Mouse (Mus musculus) forebrain, embryonic 12.5 days (tissue): Measurements from ENCODE around the gene Prmt8. TPM values are rescaled to one million over a fixed set of nuclear protein-coding genes. Genes with fewer than 3 reads are reported as not detected.

Source experiments
- ATAC-seq: fragments of 200-750 bp; cut with Nextera tagmentation; 2 replicates; pipeline ENCODE4 v1.8.0; 2017; ENCODE audit warnings: moderate TSS enrichment; ENCODE audit not compliant: low FRiP score
- H3K27ac ChIP-seq: fragments of 300-500 bp; sonication (generic); 2 replicates; pipeline ENCODE4 v1.5.1; 2016; ENCODE audit warnings: mild to moderate bottlenecking
- H3K27me3 ChIP-seq: fragments of 300-500 bp; sonication (generic); 2 replicates; pipeline ENCODE4 v1.6.1; 2016; ENCODE audit warnings: mild to moderate bottlenecking
- H3K36me3 ChIP-seq: fragments of 300-500 bp; sonication (generic); replicated peaks from 2 replicates; pipeline ENCODE4 v1.6.1; 2016; ENCODE audit warnings: mild to moderate bottlenecking
- H3K4me1 ChIP-seq: fragments of 300-500 bp; sonication (generic); 2 replicates; pipeline ENCODE4 v1.6.1; 2016
- H3K4me2 ChIP-seq: fragments of 300-500 bp; sonication (generic); 2 replicates; pipeline ENCODE4 v1.6.1; 2016; ENCODE audit warnings: mild to moderate bottlenecking, moderate library complexity
- H3K4me3 ChIP-seq: fragments of 300-500 bp; sonication (generic); replicated peaks from 2 replicates; pipeline ENCODE4 v1.5.1; 2016; ENCODE audit warnings: mild to moderate bottlenecking
- H3K9ac ChIP-seq: fragments of 300-500 bp; sonication (generic); 2 replicates; pipeline ENCODE4 v1.6.1; 2016; ENCODE audit warnings: mild to moderate bottlenecking
- H3K9me3 ChIP-seq: fragments of 300-500 bp; sonication (generic); 2 replicates; pipeline ENCODE4 v1.6.1; 2016
- WGBS: fragments of 180-500 bp; shearing (Covaris S2); methylation state at CpG from one replicate; pipeline ENCODE4 v1.1.7; 2016; 5-methylcytosine and 5-hydroxymethylcytosine counted together
- polyA plus RNA-seq: library from polyadenylated mRNA; unstranded; fragments of >200 nt; fragmentation: Nextera tagmentation; extraction: Ambion mirVana; gene quantifications from 2 replicates; pipeline ENCODE4 v1.2.1, GENCODE M21; 2016

The Prmt8 gene
- polyA plus RNA-seq, 1 experiment from 2014 or later: 18.4 TPM

DNA sequence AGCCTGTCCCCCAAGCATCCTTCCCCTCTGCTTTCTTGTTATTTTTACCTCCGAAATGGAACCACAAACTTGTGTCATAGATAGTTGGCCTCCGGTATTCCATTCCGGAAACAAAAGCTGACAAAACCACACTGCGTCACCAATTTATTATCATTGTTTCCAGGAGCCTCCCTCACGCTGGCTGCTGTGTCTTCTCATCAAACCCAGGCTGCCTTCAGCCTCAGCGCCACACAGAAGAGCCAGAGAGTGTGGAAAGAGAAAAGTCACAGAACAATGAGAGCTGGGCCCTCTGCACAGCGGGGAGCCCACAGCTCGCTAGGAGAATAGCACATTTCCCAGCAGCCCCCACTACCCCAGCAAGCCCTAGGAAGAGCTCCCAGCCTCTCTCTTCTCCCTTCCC lies 46.1 kb downstream of the Prmt8 start:
- H3K4me2 ChIP-seq: peak overlapping the region; percentile 3; the same call in 1 of the 2 replicates

GRCm38 (mm10) chr6:127719875-127720274 lies 49.4 kb downstream of the Prmt8 start:
- Histone ChIP-seq H3K9ac (no peak overlapping the region), H3K4me3 (no peak overlapping the region), H3K36me3 (no peaks in the 10 kb centered on the region), H3K27ac (no peak overlapping the region), H3K27me3 (0 out of 2 replicates have a peak, but pooled peaks cover 4% of the 10 kb centered on the region), H3K4me1 (peaks cover 36% of the 10 kb centered on the region), H3K4me2 (no peak overlapping the region), H3K9me3 (no peaks in the 10 kb centered on the region)
- no peak for ATAC-seq
- WGBS: 88% methylated on average over 14 of the region's 14 CpGs

More for the DNA sequence above, 46.1 kb downstream of the Prmt8 start:
- Histone ChIP-seq H3K36me3 (no peaks in the 10 kb centered on the region), H3K4me1 (peaks cover 20% of the 10 kb centered on the region), H3K4me3 (no peak overlapping the region), H3K27ac (peak overlapping the region; percentile 51; the same call in 1 of the 2 replicates), H3K9ac (no peak overlapping the region), H3K27me3 (0 out of 2 replicates have a peak, but pooled peaks cover 4% of the 10 kb centered on the region), H3K9me3 (no peaks in the 10 kb centered on the region)
- 27% methylated on average over 8 of the region's 8 CpGs for WGBS
- ATAC-seq: no peak

DNA sequence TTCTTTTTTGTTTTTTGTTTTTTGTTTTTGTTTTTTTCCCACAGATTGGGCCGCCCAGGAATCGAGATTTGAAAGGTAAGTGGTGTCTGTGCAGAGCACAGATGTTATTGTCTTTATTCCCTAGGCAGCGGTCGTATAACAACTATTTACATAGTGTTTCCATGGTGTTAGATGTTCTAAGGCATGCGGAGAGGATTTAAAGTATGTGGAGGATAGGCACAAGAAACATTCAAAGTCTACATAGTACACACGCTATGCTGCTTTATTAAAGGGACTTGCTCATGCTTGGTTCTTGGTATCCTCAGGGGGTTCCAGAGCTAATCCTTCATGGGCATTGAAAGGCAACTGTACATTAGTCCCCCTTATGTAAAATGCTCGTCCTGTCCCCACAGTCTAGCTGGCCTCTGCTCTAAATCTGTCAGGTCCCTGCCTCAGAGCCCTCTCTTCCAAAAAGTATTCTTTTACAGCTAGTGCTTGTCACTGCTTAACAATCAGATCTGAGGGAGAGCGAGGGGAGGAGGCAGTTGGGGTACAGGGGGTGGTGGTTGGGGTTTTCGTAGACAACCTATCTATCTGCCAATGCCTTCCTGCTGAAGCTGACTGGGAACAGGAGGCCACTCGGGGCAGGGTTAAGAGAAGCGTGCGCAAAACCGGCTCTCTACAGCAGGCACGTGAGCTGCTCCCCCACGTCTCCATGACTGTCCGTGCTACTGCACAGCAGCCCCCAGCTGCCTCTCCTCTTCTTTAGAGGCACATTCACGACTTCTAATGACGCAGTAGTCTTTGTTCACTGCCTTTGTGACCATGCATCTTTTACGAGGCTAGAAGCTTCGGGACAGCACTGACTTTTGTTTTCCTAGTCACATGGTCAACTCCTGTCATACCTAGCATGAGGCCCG lies 51.8 kb downstream of the Prmt8 start:
- Histone ChIP-seq H3K4me1 (peaks cover 28% of the 10 kb centered on the region), H3K27me3 (no peaks in the 10 kb centered on the region), H3K27ac (0 out of 2 replicates have a peak overlapping the region, but pooled peaks have one; percentile 27), H3K36me3 (no peaks in the 10 kb centered on the region), H3K9ac (no peak overlapping the region), H3K9me3 (no peaks in the 10 kb centered on the region), H3K4me2 (no peak overlapping the region), H3K4me3 (no peak overlapping the region)
- peak; percentile 82 for ATAC-seq
- 30% methylated on average over 21 of the region's 21 CpGs for WGBS

DNA sequence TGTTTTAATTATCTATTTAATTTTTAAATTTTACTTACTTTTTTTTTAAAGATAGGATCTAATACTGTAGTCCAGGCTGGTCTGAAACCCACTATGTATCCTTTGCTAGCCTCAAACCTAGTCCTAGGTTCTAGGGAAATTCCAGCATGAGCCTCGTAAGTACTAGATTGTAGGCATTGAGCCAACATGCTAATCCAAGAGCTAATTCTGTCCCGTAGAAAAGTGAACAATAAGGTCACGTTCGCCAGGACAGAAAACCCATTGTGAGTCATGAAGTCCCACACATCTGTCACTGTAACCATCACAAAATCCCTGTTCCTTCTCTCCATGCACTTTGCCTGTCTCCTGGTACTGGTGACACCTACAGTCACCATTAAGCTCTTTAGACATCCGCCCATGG lies 53.8 kb downstream of the Prmt8 start:
- Histone ChIP-seq H3K4me3 (no peak overlapping the region), H3K27me3 (0 out of 2 replicates have a peak, but pooled peaks cover 3% of the 10 kb centered on the region), H3K9me3 (no peaks in the 10 kb centered on the region), H3K4me1 (peaks cover 28% of the 10 kb centered on the region), H3K4me2 (no peak overlapping the region), H3K9ac (no peak overlapping the region), H3K27ac (no peak overlapping the region), H3K36me3 (no peaks in the 10 kb centered on the region)
- ATAC-seq: no peak
- WGBS: 80% methylated on average over 5 of the region's 5 CpGs

DNA sequence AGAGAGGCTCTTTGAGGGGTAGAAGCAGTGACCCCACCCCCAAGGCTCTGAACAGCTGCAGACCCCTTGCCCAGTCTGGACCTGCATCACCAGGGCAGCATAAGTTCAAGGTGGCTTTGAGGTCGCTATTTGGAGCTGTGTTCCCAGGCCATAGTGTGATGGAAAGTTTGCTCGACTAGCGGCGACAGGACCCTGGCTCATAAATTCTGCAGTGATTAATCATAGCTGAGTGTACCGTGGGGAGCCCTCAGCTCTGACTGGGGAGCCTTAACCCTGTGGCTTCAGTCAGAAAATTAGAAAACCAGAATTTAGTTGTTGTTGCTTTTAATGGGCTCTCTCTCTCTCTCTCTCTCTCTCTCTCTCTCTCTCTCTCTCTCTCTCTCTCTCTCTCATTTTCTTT lies 54.4 kb downstream of the Prmt8 start:
- WGBS: 90% methylated on average over 5 of the region's 5 CpGs
- no peaks in the 10 kb centered on the region for H3K9me3 ChIP-seq

DNA sequence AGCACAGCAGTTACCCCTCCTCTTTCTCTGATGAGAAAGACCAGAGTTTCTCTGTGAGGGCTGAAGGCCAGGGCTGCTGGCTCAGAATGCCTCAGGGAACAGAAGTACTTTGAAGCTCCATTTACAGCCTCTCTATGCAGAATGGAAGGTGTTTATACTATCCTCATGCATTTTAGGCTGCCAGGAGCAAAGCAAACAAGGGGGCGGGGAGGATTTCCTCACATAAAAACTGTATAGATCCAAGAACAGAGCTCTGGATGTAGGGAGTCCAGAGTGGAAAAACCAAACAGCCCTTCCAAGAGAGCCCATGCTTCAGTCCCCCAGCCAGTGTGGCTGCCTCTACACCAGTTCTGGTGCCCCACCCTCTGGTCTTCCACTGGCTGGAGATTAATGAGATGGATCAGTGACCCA lies 61.0 kb downstream of the Prmt8 start:
- ATAC-seq: no peak
- H3K4me2 ChIP-seq: no peak overlapping the region
- no peak overlapping the region for H3K9ac ChIP-seq
- H3K9me3 ChIP-seq: no peaks in the 10 kb centered on the region
- H3K4me3 ChIP-seq: no peak overlapping the region
- H3K27ac ChIP-seq: no peak overlapping the region
- H3K27me3 ChIP-seq: 0 out of 2 replicates have a peak, but pooled peaks cover 6% of the 10 kb centered on the region
- H3K36me3 ChIP-seq: no peaks in the 10 kb centered on the region
- 69% methylated on average over 1 of the region's 1 CpGs for WGBS
- peaks cover 16% of the 10 kb centered on the region for H3K4me1 ChIP-seq

More for the DNA sequence above, 54.4 kb downstream of the Prmt8 start:
- ATAC-seq: no peak
- Histone ChIP-seq H3K36me3 (no peaks in the 10 kb centered on the region), H3K27me3 (0 out of 2 replicates have a peak, but pooled peaks cover 3% of the 10 kb centered on the region), H3K4me3 (no peak overlapping the region), H3K4me2 (no peak overlapping the region), H3K27ac (no peak overlapping the region), H3K9ac (no peak overlapping the region), H3K4me1 (peaks cover 28% of the 10 kb centered on the region)

DNA sequence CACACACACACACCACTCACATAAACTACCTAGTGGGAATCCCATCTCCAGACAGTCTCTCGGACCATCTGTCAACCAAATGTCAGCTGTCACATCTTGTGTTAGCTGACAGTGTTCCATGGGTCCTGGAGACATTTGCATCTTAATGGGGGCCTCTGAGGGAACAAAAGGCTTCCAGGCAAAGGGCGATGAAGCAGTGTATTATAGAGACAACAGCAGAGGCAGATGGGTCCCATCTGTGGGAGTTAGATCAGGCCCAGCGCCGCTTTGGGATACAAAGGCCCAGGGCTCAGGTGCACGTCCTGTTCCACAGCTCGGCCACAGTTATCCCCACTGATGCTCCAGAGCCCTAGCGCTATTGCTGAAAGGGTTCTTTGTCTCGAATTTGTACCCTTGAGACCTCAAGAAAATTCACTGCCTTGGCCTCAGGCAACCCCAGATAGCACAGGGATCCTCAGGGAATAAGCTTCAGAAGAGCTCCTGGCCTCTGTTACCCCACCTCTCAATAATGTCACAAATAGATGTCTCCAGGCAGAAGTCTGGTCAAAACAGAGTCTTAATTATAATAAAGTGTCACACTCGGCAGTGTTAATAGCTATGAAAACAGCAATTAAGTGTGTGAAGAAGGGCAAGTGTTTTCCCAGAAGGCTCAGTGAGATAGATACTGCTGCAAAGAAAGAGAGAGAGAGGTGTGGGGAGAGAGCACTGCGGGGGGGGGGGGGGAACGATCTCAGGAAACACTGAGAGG lies 68.1 kb downstream of the Prmt8 start:
- H3K4me2 ChIP-seq: no peak overlapping the region
- peak; percentile 88 for ATAC-seq
- WGBS: 14% methylated on average over 10 of the region's 11 CpGs
- H3K9ac ChIP-seq: no peak overlapping the region
- H3K36me3 ChIP-seq: no peaks in the 10 kb centered on the region; the same call in 1 of the 2 replicates
- no peak overlapping the region for H3K4me3 ChIP-seq
- peaks cover 33% of the 10 kb centered on the region for H3K4me1 ChIP-seq
- peak overlapping the region; percentile 76 for H3K27ac ChIP-seq
- H3K9me3 ChIP-seq: no peaks in the 10 kb centered on the region
- 0 out of 2 replicates have a peak, but pooled peaks cover 3% of the 10 kb centered on the region for H3K27me3 ChIP-seq

DNA sequence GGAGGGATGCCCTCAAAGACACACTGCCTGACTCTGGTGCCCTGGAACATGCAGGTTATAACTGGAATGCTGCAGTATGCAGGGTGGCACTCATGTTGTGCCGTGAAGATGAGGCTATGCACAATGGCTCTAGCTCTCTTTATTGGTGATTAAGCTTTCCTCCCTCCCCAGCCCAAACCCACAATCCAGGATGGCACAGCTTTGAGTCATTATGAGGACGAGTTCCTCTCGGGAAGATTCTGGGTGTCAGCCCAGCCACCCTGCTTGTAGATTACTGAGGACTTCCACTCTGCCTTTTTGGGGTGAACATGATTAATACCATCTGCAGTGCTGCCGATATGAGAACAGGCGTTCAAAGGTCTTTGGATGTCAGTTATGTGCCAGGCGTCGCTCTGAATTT lies 75.6 kb downstream of the Prmt8 start:
- Histone ChIP-seq H3K4me2 (no peak overlapping the region), H3K27ac (no peak overlapping the region), H3K9me3 (no peaks in the 10 kb centered on the region), H3K4me3 (no peak overlapping the region), H3K36me3 (peaks cover 5% of the 10 kb centered on the region; the same call in 1 of the 2 replicates), H3K27me3 (no peaks in the 10 kb centered on the region), H3K4me1 (0 out of 2 replicates have a peak, but pooled peaks cover 5% of the 10 kb centered on the region), H3K9ac (no peak overlapping the region)
- WGBS: 88% methylated on average over 7 of the region's 7 CpGs
- ATAC-seq: no peak

DNA sequence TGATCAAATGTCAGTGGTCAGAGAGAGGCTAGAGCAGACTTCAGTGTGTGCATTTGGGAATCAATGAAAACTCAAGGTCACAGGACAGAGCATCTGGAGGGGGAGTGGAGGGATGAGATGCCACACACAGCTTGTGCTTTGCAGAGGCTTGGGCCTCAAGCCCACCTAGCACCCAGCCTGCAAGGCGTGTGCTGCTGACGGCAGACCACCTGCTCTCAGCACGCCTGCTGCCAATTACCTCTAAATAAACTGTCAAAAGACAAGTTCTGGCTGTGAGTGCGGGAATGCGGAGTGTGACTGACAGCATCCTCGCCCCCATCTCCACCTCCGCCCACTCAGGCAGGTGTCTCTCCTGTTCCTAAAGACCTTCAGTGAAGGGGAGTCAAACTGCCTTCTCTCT lies 77.0 kb downstream of the Prmt8 start:
- no peak overlapping the region for H3K4me2 ChIP-seq
- no peak overlapping the region for H3K9ac ChIP-seq
- 56% methylated on average over 7 of the region's 7 CpGs for WGBS
- no peak overlapping the region for H3K27ac ChIP-seq
- H3K4me1 ChIP-seq: 0 out of 2 replicates have a peak, but pooled peaks cover 5% of the 10 kb centered on the region
- peaks cover 5% of the 10 kb centered on the region; the same call in 1 of the 2 replicates for H3K36me3 ChIP-seq
- H3K27me3 ChIP-seq: no peaks in the 10 kb centered on the region
- no peaks in the 10 kb centered on the region for H3K9me3 ChIP-seq
- no peak overlapping the region for H3K4me3 ChIP-seq
- no peak for ATAC-seq

GRCm38 (mm10) chr6:127687181-127687860 lies 82.0 kb downstream of the Prmt8 start:
- H3K27me3 ChIP-seq: no peaks in the 10 kb centered on the region
- no peak overlapping the region for H3K9ac ChIP-seq
- no peak overlapping the region for H3K4me3 ChIP-seq
- 0 out of 2 replicates have a peak, but pooled peaks cover 5% of the 10 kb centered on the region for H3K36me3 ChIP-seq
- H3K9me3 ChIP-seq: no peaks in the 10 kb centered on the region
- no peak overlapping the region for H3K4me2 ChIP-seq
- WGBS: 94% methylated on average over 6 of the region's 6 CpGs
- no peak overlapping the region for H3K27ac ChIP-seq
- ATAC-seq: no peak
- peaks cover 8% of the 10 kb centered on the region; the same call in 1 of the 2 replicates for H3K4me1 ChIP-seq

GRCm38 (mm10) chr6:127684981-127685380 lies 84.3 kb downstream of the Prmt8 start:
- H3K27ac ChIP-seq: no peak overlapping the region
- no peak for ATAC-seq

More at GRCm38 (mm10) chr6:127684981-127685380, 84.3 kb downstream of the Prmt8 start:
- Histone ChIP-seq H3K36me3 (0 out of 2 replicates have a peak, but pooled peaks cover 5% of the 10 kb centered on the region), H3K9ac (no peak overlapping the region), H3K4me3 (no peak overlapping the region), H3K27me3 (no peaks in the 10 kb centered on the region), H3K9me3 (no peaks in the 10 kb centered on the region), H3K4me1 (peaks cover 5% of the 10 kb centered on the region; the same call in 1 of the 2 replicates), H3K4me2 (no peak overlapping the region)
- 72% methylated on average over 4 of the region's 4 CpGs for WGBS
